Mouse (Mus musculus) testis, adult 2 months (tissue): ENCODE data around the gene Defb43.

Experiments
- CTCF ChIP-seq: fragments of 200-500 bp; IDR thresholded peaks from 2 replicates; pipeline ENCODE4 v1.5.1; 2012; ENCODE audit warnings: low read depth, mild to moderate bottlenecking, inconsistent platforms, low read length, moderate library complexity; ENCODE audit not compliant: control insufficient read depth, insufficient read depth, insufficient replicate concordance
- POLR2A ChIP-seq: fragments of 200-500 bp; IDR thresholded peaks from 2 replicates; pipeline ENCODE4 v1.6.1; 2012; ENCODE audit warnings: low read depth, mild to moderate bottlenecking, inconsistent platforms, low read length, moderate library complexity; ENCODE audit not compliant: control insufficient read depth

DNA sequence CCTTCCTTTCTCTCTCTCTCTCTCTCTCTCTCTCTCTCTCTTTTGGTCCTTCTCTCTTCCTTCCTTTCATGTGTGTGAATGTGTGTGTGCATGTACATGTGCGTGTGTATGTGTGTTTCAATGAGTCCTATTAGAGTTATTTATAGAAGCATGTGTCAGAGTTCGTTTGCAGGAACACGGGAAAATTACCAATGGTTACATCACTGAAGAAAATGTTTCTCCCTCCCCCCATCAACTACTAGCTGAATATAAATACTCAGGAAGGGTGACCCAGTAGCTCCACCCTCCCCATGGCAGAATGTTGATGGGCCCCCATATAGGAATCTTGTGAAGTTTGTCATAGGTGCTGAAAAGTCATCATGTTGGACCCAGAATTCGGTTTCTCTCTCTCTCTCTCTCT lies 1.5 kb downstream of the Defb43 start:
- TF ChIP-seq CTCF (no peak), POLR2A (no peak)
